Mouse (Mus musculus) lung, postnatal 0 days (tissue): ENCODE measurements around the gene Gm20696.

Experiments used
- CTCF ChIP-seq: IDR thresholded peaks from 2 replicates; pipeline ENCODE4 v1.5.1; 2016; ENCODE audit warnings: antibody characterized with exemption, mild to moderate bottlenecking
- EP300 ChIP-seq: IDR thresholded peaks from 2 replicates; pipeline ENCODE4 v1.6.1; 2016; ENCODE audit warnings: antibody characterized with exemption, mild to moderate bottlenecking, control low read depth

GRCm38 (mm10) chr6:99599651-99600050 lies 66.9 kb downstream of the Gm20696 start:
- no peak for TF ChIP-seq CTCF
- no peak for TF ChIP-seq EP300
